Mouse (Mus musculus): ENCODE measurements around the gene Apln. TPM values are rescaled to one million over a fixed set of nuclear protein-coding genes. Genes with fewer than 3 reads are reported as not detected.

The Apln gene
- polyA plus RNA-seq (2012; rRNA removed) (10.6 and 13.6 TPM in 2 replicates), polyA plus RNA-seq (2014; fragmentation: Nextera tagmentation; extraction: Ambion mirVana) (7.8 and 8.0 TPM in 2 replicates)

DNA sequence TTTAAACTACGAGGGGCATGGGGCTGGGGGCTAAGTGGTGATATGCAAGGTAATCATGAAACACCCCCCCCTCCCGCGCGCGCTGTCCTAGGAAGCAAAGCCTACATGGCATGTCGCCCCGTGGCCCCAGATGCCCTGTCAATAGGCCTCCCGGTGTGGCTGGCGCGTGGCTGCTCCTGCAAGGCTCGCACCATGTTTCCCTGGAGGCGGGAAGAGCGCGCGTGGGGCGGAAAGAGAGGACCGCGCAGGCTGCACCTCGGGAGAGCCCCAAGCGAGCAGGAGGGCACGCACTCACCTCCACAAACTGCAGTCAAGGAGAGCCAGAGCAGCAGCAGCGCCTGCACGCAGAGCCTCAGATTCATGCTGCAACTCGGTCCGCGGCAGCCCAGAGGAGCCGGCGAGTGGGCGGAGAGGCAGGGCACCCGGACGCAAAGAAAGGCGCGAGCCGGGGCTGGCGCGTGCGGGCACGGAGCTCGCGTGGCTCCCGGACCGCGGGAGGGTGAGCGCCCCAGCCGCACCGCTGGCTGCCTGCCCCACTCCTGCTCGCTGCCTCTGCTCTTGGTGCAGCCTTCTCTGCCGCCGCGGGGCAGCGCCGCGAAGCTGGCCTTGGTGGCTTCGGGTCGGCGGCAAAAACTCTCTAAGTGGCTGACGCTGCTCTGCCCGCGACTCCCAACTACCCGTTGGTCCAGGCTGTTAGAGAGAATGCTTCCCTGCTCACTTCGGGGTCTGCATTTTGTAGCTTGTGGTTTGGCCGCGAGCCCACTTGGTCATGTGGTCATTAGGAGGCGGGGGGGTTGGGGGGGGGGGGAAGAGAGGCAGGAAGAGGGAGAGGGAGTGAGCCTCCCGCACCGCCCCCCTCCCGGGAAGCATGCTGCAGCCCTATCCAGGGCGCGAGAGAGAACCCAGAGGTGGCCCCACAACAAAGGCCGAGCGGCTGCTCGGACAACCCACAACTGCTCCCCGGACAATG is at the start of gene Apln:
Gene Apln (minus strand): TSS at position 710 of the 970 bp plus-strand sequence.
- peak; percentile 86 for ATAC-seq (ENCODE audit: low FRiP score, low read depth)
- peak within 1 kb of the TSS; percentile 49 for H3K4me3 ChIP-seq (replicated peaks; ENCODE audit: low read length)
- H3K27ac ChIP-seq (replicated peaks; ENCODE audit: low read depth, low read length), result peak within 1 kb of the TSS; percentile 67; the same call in 1 of the 2 replicates
- H3K4me1 ChIP-seq (ENCODE audit: control insufficient read depth, insufficient read depth, low read length), result no peaks in the 10 kb centered on the region
- H3K9ac ChIP-seq (ENCODE audit: low read depth, low read length, severe bottlenecking), result peak within 1 kb of the TSS; percentile 61
- TF ChIP-seq POLR2A (IDR thresholded peaks at IDR 0.05; ENCODE audit: borderline replicate concordance, extremely low read depth, insufficient read depth, insufficient read length), result no peak
- peak within 1 kb of the TSS; percentile 62 for H3K4me2 ChIP-seq (replicated peaks; ENCODE audit: low read depth, low read length, severe bottlenecking)
- H3K36me3 ChIP-seq (ENCODE audit: control insufficient read depth, insufficient read depth, low read length), result no peaks in the 10 kb centered on the region
- DNase-seq (ENCODE audit: low spot score), result peak; percentile 45
- no peaks in the 10 kb centered on the region for H3K9me3 ChIP-seq (ENCODE audit: control insufficient read depth, low read length)
- H3K27me3 ChIP-seq (ENCODE audit: control insufficient read depth, insufficient read depth, low read length), result no peaks in the 10 kb centered on the region
- 18% methylated on average over 36 of the region's 73 CpGs for WGBS

DNA sequence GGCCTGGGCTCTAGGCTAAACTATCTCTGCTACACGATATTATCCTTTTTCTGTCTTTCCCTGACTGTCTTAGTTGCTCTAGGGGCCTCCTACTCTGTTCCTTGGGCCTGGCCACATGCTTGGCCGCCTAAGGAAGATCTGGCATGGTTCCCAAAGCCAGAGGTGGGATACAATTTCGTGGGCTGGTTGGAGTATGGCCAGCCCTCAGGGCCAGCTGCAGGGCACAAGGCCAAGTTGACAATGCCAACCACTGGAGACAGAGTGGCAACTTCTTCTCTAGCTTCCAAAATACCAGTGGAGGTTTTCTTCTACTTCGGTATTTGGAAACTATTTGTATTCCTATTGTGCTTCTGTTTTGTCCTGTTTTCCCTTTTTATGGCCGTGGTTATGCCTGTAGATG is 47.7 kb upstream of the Apln start:
- no peaks in the 10 kb centered on the region for H3K27me3 ChIP-seq (ENCODE audit: control insufficient read depth, insufficient read depth, low read length)
- no peaks in the 10 kb centered on the region for H3K9me3 ChIP-seq (ENCODE audit: control insufficient read depth, low read length)
- H3K27ac ChIP-seq (replicated peaks; ENCODE audit: low read depth, low read length), result no peak overlapping the region
- WGBS, result 60% methylated on average over 5 of the region's 5 CpGs
- no peak overlapping the region for H3K4me2 ChIP-seq (replicated peaks; ENCODE audit: low read depth, low read length, severe bottlenecking)
- ATAC-seq (ENCODE audit: low FRiP score, low read depth) (no peak), DNase-seq (ENCODE audit: low spot score) (no peak)
- H3K36me3 ChIP-seq (ENCODE audit: control insufficient read depth, insufficient read depth, low read length), result no peaks in the 10 kb centered on the region
- no peak overlapping the region for H3K4me3 ChIP-seq (replicated peaks; ENCODE audit: low read length)
- no peaks in the 10 kb centered on the region for H3K4me1 ChIP-seq (ENCODE audit: control insufficient read depth, insufficient read depth, low read length)
- TF ChIP-seq POLR2A (IDR thresholded peaks at IDR 0.05; ENCODE audit: borderline replicate concordance, extremely low read depth, insufficient read depth, insufficient read length), result no peak
- H3K9ac ChIP-seq (ENCODE audit: low read depth, low read length, severe bottlenecking), result no peak overlapping the region

DNA sequence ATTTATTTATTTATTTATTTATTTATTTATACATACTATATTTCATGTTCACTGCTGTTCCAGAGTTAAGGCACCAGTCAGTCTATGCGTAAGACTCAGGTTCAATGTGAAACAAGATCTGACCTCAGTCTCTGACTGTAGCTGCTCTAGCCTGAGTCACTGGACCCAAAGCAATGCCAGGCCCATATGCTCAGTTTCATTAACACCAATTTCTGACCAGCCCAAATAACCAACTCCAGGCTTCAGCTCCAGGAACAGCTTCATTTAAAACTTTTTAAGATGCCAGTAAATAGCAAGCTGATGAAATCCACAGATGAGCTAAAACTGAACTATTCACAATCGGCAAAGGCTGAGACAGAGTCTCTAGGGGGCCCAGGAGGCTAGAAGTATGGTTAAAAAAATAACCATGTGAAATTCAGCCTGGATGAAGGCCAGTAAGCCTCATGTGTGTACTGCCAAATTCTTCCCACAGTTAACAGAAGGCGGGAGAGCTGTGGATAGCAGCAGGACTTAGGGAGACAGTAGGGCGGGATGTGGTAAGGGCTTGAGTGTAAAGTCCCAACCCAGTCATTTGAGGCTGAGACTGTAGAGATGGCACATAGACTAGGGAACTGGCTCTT is 42.3 kb upstream of the Apln start:
- no peaks in the 10 kb centered on the region for H3K9me3 ChIP-seq (ENCODE audit: control insufficient read depth, low read length)
- H3K27me3 ChIP-seq (ENCODE audit: control insufficient read depth, insufficient read depth, low read length), result no peaks in the 10 kb centered on the region
- WGBS, result 65% methylated on average over 4 of the region's 4 CpGs
- DNase-seq (ENCODE audit: low spot score) (peak; percentile 56), ATAC-seq (ENCODE audit: low FRiP score, low read depth) (no peak)
- H3K27ac ChIP-seq (replicated peaks; ENCODE audit: low read depth, low read length), result no peak overlapping the region
- H3K4me2 ChIP-seq (replicated peaks; ENCODE audit: low read depth, low read length, severe bottlenecking), result no peak overlapping the region
- no peaks in the 10 kb centered on the region for H3K4me1 ChIP-seq (ENCODE audit: control insufficient read depth, insufficient read depth, low read length)
- H3K36me3 ChIP-seq (ENCODE audit: control insufficient read depth, insufficient read depth, low read length), result no peaks in the 10 kb centered on the region
- no peak overlapping the region for H3K4me3 ChIP-seq (replicated peaks; ENCODE audit: low read length)
- TF ChIP-seq POLR2A (IDR thresholded peaks at IDR 0.05; ENCODE audit: borderline replicate concordance, extremely low read depth, insufficient read depth, insufficient read length), result no peak
- H3K9ac ChIP-seq (ENCODE audit: low read depth, low read length, severe bottlenecking), result no peak overlapping the region

DNA sequence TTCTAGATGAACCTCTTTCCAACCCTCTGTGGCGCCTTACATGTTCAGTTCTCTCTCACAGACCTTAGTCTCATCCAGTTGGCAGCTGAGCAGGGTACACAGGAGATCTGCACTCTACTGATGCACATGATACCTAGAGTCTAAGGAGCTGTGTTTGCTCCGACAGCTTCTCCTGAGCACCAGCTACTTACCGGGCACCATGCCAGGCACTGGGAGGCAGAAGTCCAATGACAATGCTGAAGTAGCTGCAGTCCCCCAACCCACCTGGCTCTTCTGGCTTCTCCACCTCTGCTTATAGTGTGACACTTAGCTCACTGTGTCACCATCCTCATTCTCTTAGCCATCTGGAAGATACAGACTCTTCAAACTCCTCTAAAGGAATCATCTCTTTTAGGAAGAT is 40.0 kb upstream of the Apln start:
- no peak overlapping the region for H3K4me3 ChIP-seq (replicated peaks; ENCODE audit: low read length)
- WGBS, result 71% methylated on average over 3 of the region's 3 CpGs
- H3K9ac ChIP-seq (ENCODE audit: low read depth, low read length, severe bottlenecking), result no peak overlapping the region
- ATAC-seq (ENCODE audit: low FRiP score, low read depth) (no peak), DNase-seq (ENCODE audit: low spot score) (no peak)
- H3K27me3 ChIP-seq (ENCODE audit: control insufficient read depth, insufficient read depth, low read length), result no peaks in the 10 kb centered on the region
- no peak overlapping the region for H3K4me2 ChIP-seq (replicated peaks; ENCODE audit: low read depth, low read length, severe bottlenecking)
- H3K4me1 ChIP-seq (ENCODE audit: control insufficient read depth, insufficient read depth, low read length), result no peaks in the 10 kb centered on the region
- H3K9me3 ChIP-seq (ENCODE audit: control insufficient read depth, low read length), result no peaks in the 10 kb centered on the region
- no peak overlapping the region for H3K27ac ChIP-seq (replicated peaks; ENCODE audit: low read depth, low read length)
- H3K36me3 ChIP-seq (ENCODE audit: control insufficient read depth, insufficient read depth, low read length), result no peaks in the 10 kb centered on the region
- no peak for TF ChIP-seq POLR2A (IDR thresholded peaks at IDR 0.05; ENCODE audit: borderline replicate concordance, extremely low read depth, insufficient read depth, insufficient read length)

DNA sequence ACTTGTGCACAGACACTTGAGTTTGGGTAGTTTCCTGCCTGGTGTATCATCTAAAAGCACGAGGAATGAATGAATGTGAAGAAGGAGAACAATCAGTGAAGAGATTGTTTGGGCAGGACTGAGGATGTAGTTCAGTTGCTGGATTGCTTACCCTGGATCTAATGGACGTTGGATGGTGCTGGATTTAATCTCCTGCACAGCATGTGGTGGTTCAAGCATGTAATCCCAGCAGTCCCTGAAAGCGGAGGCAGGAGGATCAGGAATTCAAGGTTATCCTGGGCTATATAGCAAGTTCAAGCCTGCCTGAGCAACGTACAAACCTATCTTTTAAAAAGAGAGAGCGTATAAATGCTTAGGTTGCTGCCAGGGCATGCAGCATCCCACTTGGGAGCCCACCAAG is 37.7 kb upstream of the Apln start:
- 30% methylated on average over 5 of the region's 5 CpGs for WGBS
- H3K4me3 ChIP-seq (replicated peaks; ENCODE audit: low read length), result no peak overlapping the region
- no peak for TF ChIP-seq POLR2A (IDR thresholded peaks at IDR 0.05; ENCODE audit: borderline replicate concordance, extremely low read depth, insufficient read depth, insufficient read length)

More for the DNA sequence above, 37.7 kb upstream of the Apln start:
- Histone ChIP-seq H3K27ac (replicated peaks; ENCODE audit: low read depth, low read length) (no peak overlapping the region), H3K27me3 (ENCODE audit: control insufficient read depth, insufficient read depth, low read length) (no peaks in the 10 kb centered on the region), H3K36me3 (ENCODE audit: control insufficient read depth, insufficient read depth, low read length) (no peaks in the 10 kb centered on the region), H3K9ac (ENCODE audit: low read depth, low read length, severe bottlenecking) (no peak overlapping the region), H3K4me2 (replicated peaks; ENCODE audit: low read depth, low read length, severe bottlenecking) (no peak overlapping the region), H3K9me3 (ENCODE audit: control insufficient read depth, low read length) (no peaks in the 10 kb centered on the region), H3K4me1 (ENCODE audit: control insufficient read depth, insufficient read depth, low read length) (no peaks in the 10 kb centered on the region)
- ATAC-seq (ENCODE audit: low FRiP score, low read depth) (no peak), DNase-seq (ENCODE audit: low spot score) (no peak)

All from limb, embryonic 14.5 days (tissue).